Mouse (Mus musculus) CD8-positive naive resting alpha-beta T cell, adult 2 months (primary cell): Measurements from ENCODE around the gene Capza2.

Source experiments
- DNase-seq, 2 experiments: peaks; one replicate each; pipeline ENCODE4 v3.0.0; 2022; ENCODE audit warnings: low read depth in 2 of 2, low spot score in 2 of 2

Capza2 gene

GRCm38 (mm10) chr6:17637205-17638203 lies 1.5 kb downstream of the Capza2 start:
- DNase-seq, result peak in 1 of 2 experiments; percentile 48

DNA sequence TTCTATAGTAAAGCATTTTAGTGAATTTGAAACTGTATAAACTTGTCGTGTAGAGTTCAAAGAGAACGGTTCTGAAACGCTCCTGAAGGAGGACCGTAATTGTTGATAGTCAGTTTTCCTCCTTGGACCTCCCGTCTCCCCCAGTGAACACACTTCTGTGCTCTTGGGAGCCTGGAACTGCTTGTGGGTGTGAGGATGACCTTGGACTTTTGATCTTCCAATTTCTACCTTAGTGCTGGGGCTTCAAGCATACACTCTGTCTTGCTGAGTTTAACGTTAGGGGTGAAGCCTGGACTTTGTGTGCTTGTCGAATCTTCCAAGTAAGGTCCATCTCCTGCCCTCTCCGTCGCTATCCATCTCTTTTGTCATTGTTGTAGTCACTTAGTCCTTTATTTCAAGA lies 4.0 kb downstream of the Capza2 start:
- no peak for DNase-seq

DNA sequence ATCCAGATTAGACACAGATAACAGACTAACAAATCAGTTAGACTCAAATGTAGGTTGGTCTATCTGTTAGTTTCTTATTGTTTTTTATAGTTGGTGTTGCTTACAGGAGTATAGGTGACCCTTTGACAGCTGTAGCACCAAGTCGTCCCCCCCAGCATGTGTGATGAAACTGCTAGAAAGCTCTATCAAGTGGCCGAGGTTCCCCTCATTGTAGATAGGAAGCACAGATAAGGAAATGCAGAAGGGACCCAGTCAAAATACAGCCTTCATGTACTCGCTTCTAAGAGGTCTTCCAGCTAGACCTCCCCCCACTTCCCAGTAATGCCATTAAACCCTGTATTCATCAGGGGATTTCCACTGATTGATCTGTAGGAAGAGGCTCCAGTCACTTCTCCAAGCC lies 6.7 kb downstream of the Capza2 start:
- no peak for DNase-seq

DNA sequence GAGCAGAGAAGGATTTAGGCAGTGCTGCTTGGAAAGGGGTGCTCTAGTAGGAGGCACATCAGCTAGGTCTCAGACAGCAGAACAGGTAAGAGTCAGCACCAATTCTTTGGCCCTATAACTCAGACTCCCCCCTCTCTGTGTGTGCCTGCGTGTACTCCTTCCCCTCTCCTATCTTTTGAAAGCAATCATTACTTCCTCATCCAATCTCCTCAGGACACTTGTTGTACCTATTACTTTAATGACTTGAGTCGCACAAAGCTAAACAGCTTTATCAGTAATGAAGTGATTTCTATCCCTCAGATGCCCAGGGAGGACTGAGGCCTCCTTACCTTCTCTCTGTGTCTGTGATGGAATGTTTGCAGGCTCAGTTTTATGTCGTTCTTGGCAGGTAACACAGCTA lies 10.1 kb downstream of the Capza2 start:
- no peak for DNase-seq

DNA sequence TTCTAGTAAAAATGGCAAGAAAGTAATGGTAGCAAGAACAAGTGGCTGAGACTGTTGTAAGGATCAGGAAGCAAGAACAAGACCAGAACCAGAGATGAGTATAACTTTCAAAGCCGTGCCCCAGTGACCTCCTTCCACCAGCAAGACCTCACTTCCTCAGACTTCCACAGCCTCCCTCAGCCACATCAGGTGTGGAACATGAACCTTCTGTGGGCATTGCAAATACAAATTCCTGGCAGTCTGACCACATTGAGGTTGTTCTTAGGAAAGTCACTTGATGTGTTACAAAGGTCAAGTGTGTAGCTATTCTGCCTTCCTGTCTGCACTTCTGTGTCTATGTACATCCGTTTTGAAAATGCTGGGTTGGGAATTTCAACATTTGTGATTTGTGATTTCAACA lies 16.1 kb downstream of the Capza2 start:
- no peak for DNase-seq

GRCm38 (mm10) chr6:17655080-17655479 lies 19.0 kb downstream of the Capza2 start:
- no peak for DNase-seq

GRCm38 (mm10) chr6:17657308-17657707 lies 21.3 kb downstream of the Capza2 start:
- DNase-seq, result no peak

GRCm38 (mm10) chr6:17665348-17665747 lies 29.3 kb downstream of the Capza2 start:
- DNase-seq, result no peak

DNA sequence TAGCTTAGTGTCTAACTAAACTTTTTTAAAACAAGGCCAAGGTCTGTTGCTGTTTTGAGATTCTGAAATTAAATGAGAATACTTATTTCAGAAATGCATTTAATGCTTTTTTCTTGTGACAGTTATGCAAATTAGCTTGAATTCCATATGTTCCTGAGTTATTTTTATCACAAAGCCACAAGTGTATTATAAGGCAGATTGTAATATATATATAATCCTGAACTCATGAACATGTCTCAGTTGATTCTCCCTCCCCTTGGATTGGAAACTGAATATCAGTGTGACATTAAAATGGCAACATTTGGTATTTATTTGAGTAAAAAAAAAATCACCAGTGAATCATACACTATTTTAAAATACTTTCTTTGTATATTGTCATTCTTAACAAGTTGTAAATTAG lies 30.0 kb downstream of the Capza2 start:
- no peak for DNase-seq

GRCm38 (mm10) chr6:17667813-17668212 lies 31.8 kb downstream of the Capza2 start:
- DNase-seq, result no peak

GRCm38 (mm10) chr6:17668334-17668733 lies 32.3 kb downstream of the Capza2 start:
- no peak for DNase-seq

GRCm38 (mm10) chr6:17669826-17670225 lies 33.8 kb downstream of the Capza2 start:
- DNase-seq, result no peak

- DNase-seq, result peak; percentile 35 to 54
Measured at GRCm38 (mm10) chr6:17675019-17675756, 39.2 kb downstream of the Capza2 start.

DNA sequence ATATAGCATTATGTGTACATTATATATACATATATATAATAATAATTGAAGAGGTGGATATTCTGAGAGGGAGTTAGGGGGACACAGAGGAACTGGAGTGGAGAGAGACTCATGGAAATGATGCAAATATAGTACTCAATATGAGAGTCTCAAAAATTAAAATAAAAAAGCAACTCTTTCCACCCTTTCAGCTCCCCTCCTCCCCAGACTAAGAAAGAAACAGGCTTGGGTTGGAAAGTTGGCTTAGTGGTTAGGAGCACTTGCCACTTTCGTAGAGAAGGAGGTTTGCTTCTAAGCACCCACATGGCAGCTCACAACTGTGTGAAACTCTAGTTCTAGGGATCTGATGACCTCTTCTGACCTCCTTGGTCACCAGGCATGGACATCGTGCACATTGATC lies 41.0 kb downstream of the Capza2 start:
- no peak for DNase-seq

- DNase-seq, result no peak
Measured at GRCm38 (mm10) chr6:17680266-17680925, 44.4 kb downstream of the Capza2 start.

- DNase-seq, result no peak
Measured at GRCm38 (mm10) chr6:17681810-17682209, 45.8 kb downstream of the Capza2 start.

DNA sequence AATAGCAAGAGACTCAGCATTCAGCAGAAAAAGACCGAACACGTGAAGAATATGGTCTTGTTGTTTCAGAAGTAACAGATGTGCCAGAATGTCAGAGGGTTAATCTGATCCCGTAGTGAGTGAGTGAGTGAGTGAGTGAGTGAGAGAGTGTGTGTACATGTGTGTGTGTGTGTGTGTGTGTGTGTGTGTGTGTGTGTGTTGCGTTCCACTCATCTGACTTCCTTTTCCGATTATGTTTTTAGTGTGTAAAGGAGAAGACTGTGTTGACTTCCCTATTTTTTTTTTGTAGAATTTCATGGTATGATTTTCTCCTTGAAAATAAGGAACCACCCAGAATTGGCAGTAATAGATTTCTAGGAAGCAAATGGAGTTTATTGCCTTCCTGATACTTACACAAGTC lies 52.6 kb downstream of the Capza2 start:
- DNase-seq, result no peak

- no peak for DNase-seq
Measured at GRCm38 (mm10) chr6:17692647-17693046, 56.6 kb downstream of the Capza2 start, which contains the start of gene St7. TSS of gene St7 (plus strand) at chr6:17692933.

DNA sequence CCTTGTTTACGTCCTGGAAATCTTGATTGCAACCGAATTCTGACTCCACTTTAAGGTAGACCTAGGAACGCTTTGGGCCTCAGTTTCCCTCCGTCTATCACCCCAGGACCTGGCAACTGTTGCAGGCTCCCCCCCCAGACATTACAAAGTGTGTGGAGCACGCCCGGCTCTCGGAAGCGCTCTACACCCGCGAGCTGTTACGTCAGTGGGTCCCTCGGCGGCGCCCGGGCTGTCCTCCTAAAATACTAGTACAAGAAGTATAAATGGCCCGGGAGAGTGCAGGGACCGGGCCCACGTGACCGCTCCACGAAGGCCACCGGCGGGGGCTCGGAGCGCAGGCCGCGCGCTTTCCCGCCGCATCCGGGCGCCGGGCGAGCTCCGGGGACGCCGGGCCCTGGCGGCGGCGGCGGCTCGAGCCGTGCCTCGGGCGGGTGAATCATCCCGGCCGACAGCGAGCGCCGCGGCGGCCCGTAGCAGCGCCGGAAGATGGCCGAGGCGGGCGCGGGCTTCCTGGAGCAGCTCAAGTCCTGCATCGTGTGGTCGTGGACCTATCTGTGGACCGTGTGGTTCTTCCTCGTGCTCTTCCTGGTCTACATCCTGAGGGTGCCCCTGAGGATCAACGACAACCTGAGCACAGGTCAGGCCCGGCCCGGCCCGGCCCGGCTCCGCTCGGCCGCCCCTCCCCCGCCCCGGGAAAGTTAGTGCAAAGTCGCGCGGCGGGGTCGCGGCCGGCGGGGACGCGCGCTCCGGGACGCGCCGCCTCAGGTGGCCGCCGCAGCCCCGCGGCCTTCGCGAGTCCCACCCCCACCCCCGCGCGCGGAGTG lies 57.9 kb downstream of the Capza2 start:
- peak; percentile 38 to 40 for DNase-seq

DNA sequence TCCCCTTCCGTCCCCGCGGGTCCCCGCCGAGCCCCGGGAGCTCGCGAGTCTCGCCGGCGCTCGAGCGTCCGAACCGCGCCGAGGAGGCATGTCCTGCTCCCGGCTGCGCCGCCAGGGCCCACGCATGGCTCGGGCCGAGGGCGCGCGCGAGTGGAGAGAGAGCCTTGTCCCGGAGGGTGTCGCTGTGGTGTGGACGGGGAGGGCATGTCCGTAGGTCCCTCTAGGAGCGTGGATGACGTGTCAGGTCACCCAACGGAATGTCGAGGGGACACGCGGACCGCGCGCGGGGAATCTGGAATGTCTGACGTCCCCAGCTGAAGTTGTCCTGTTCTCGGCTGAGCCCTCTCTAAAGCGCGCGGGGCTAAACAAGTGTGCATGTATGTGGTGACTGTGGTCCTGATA lies 58.5 kb downstream of the Capza2 start:
- peak; percentile 38 to 47 for DNase-seq

DNA sequence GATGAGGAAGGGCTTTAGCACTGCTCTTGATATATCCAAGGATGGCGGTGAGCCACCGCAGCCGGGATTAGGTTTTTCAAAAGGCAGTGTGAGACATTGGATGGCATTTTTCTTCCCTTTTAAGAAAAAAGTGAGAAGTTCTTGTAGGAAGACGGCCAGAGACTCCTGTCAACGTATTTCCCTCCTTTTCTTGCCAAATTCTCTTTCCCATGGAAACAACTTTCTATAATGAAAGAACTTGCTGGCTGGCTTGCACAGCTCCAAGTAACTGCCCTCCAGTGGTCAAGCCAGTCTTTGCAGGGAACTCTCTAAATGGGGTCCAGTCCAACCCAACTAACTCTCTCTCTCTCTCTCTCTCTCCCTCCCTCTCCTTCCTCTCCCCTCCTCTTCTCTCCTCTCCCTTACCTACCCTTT lies 60.3 kb downstream of the Capza2 start:
- no peak for DNase-seq
